In the genomic region with DNA sequence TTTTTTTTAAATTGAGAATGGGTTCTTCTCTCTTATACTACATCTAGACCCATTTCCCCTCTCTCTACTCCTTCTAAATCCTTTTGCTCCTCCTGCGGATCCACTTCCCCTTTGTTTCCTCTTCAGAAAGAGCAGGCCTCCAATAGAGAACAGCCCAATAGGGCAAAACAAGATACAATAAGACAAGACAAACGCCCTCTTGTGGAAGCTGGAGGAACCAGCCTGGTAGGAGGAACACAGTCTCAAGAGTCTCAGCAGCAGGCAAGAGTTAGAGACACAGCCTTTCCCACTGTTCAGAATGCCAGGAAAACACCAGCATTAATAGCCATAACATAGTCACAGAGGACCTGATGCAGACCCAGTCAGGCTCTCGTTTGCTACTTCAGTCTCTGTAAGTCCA, we compare ENCODE assay signal across 14 mouse cellular contexts.
DNase-seq lines count a peak whose midpoint lies in the region; ATAC-seq and TF ChIP-seq lines count a peak whose summit lies in the region.
"Had no signal": no experiment of that assay in that cellular context is flagged by ENCODE, and none has a peak within 500 bp of the region (broad histone marks: within the 10 kb centered on the region; RNA-seq: fewer than 3 reads in every experiment).

No protein-coding gene starts in this region.

- 57% methylated on average over 3 of the region's 3 CpGs for WGBS in intestine, postnatal 0 days
- 52% methylated on average over 3 of the region's 3 CpGs for WGBS in intestine, embryonic 16.5 days
- 40% methylated on average over 3 of the region's 3 CpGs for WGBS in midbrain, embryonic 14.5 days
- 44% methylated on average over 3 of the region's 3 CpGs for WGBS in midbrain, embryonic 11.5 days
- 56% methylated on average over 3 of the region's 3 CpGs for WGBS in stomach, postnatal 0 days

- ATAC-seq in intestine, postnatal 0 days: no peak
- no peak for ATAC-seq in intestine, embryonic 16.5 days
- no peak for ATAC-seq in midbrain, embryonic 14.5 days (ENCODE audit: low FRiP score, low TSS enrichment)
- no peak for ATAC-seq in midbrain, embryonic 11.5 days (ENCODE audit: low FRiP score)
- ATAC-seq in stomach, postnatal 0 days (ENCODE audit: low FRiP score, low TSS enrichment): no peak
- ATAC-seq: inflammation-experienced regulatory T-cells, adult 6 months; liver, embryonic 12.5 days had no signal

- no peak overlapping the region for H3K9ac ChIP-seq in intestine, postnatal 0 days (ENCODE audit: low read depth, low read length)
- no peak overlapping the region for H3K9ac ChIP-seq in intestine, embryonic 16.5 days (ENCODE audit: low read depth, low read length)
- no peak overlapping the region for H3K9ac ChIP-seq in midbrain, embryonic 14.5 days (replicated peaks; ENCODE audit: low read length)
- no peak overlapping the region for H3K9ac ChIP-seq in midbrain, embryonic 11.5 days (ENCODE audit: low read length)
- H3K9ac ChIP-seq in stomach, postnatal 0 days (ENCODE audit: low read length): no peak overlapping the region
- H3K9ac ChIP-seq: embryonic facial prominence, embryonic 13.5 days; liver, embryonic 12.5 days; midbrain, embryonic 12.5 days had no signal

- H3K4me3 ChIP-seq in intestine, postnatal 0 days (ENCODE audit: low read depth, low read length): no peak overlapping the region
- no peak overlapping the region for H3K4me3 ChIP-seq in intestine, embryonic 16.5 days (ENCODE audit: low read length)
- no peak overlapping the region for H3K4me3 ChIP-seq in midbrain, embryonic 14.5 days (replicated peaks; ENCODE audit: low read depth, low read length)
- H3K4me3 ChIP-seq in midbrain, embryonic 11.5 days (ENCODE audit: low read depth, low read length): no peak overlapping the region
- H3K4me3 ChIP-seq in stomach, postnatal 0 days (ENCODE audit: low read depth, low read length): no peak overlapping the region
- H3K4me3 ChIP-seq: embryonic facial prominence, embryonic 13.5 days; forebrain, embryonic 10.5 days; liver, embryonic 12.5 days; midbrain, embryonic 12.5 days had no signal

- no peaks in the 10 kb centered on the region for H3K27me3 ChIP-seq in intestine, postnatal 0 days (replicated peaks; ENCODE audit: control insufficient read depth, insufficient read depth, low read length)
- H3K27me3 ChIP-seq in intestine, embryonic 16.5 days (replicated peaks; ENCODE audit: control insufficient read depth, insufficient read depth, low read length): no peaks in the 10 kb centered on the region
- H3K27me3 ChIP-seq in midbrain, embryonic 14.5 days (ENCODE audit: control insufficient read depth, insufficient read depth, low read length): no peaks in the 10 kb centered on the region
- no peaks in the 10 kb centered on the region for H3K27me3 ChIP-seq in midbrain, embryonic 11.5 days (ENCODE audit: control insufficient read depth, insufficient read depth, low read length)
- H3K27me3 ChIP-seq in stomach, postnatal 0 days (ENCODE audit: control insufficient read depth, insufficient read depth, low read length): no peaks in the 10 kb centered on the region
- H3K27me3 ChIP-seq: embryonic facial prominence, embryonic 13.5 days; liver, embryonic 12.5 days; midbrain, embryonic 12.5 days had no signal

- TF ChIP-seq CTCF in intestine, postnatal 0 days (IDR thresholded peaks at IDR 0.05; ENCODE audit: low read depth): peak; percentile 22; the same call in 1 of the 2 replicates
- TF ChIP-seq CTCF in stomach, postnatal 0 days (IDR thresholded peaks at IDR 0.05; ENCODE audit: low read depth): peak; percentile 41; the same call in 1 of the 2 replicates

- peak; percentile 3 for DNase-seq in midbrain, embryonic 14.5 days
- DNase-seq in midbrain, embryonic 11.5 days (ENCODE audit: low spot score, missing footprints): no peak
- DNase-seq in R1 (ENCODE audit: low read depth, low spot score): peak; percentile 74
- no peak for DNase-seq in stomach, postnatal 0 days (ENCODE audit: low spot score)
- no peak for DNase-seq in thymus, adult 18-20 months
- DNase-seq: cerebellum, adult 9-10 months; heart, adult 18-20 months had no signal

- H3K36me3 ChIP-seq in intestine, postnatal 0 days (ENCODE audit: control insufficient read depth, insufficient read depth): no peaks in the 10 kb centered on the region
- no peaks in the 10 kb centered on the region for H3K36me3 ChIP-seq in intestine, embryonic 16.5 days (ENCODE audit: control insufficient read depth, insufficient read depth, low read length)
- no peaks in the 10 kb centered on the region for H3K36me3 ChIP-seq in midbrain, embryonic 14.5 days (ENCODE audit: control insufficient read depth, insufficient read depth, low read length)
- H3K36me3 ChIP-seq in midbrain, embryonic 11.5 days (ENCODE audit: control insufficient read depth, insufficient read depth, low read length): no peaks in the 10 kb centered on the region
- H3K36me3 ChIP-seq in stomach, postnatal 0 days (ENCODE audit: control insufficient read depth, insufficient read depth, low read length): no peaks in the 10 kb centered on the region
- H3K36me3 ChIP-seq: embryonic facial prominence, embryonic 13.5 days; forebrain, embryonic 10.5 days; liver, embryonic 12.5 days; midbrain, embryonic 12.5 days had no signal

- no peaks in the 10 kb centered on the region for H3K4me1 ChIP-seq in intestine, postnatal 0 days (replicated peaks; ENCODE audit: control insufficient read depth, insufficient read depth, low read length)
- no peaks in the 10 kb centered on the region for H3K4me1 ChIP-seq in intestine, embryonic 16.5 days (ENCODE audit: control insufficient read depth, insufficient read depth, low read length)
- H3K4me1 ChIP-seq in midbrain, embryonic 14.5 days (ENCODE audit: control insufficient read depth, insufficient read depth, low read length): no peaks in the 10 kb centered on the region
- H3K4me1 ChIP-seq in midbrain, embryonic 11.5 days (ENCODE audit: control insufficient read depth, insufficient read depth, low read length): no peaks in the 10 kb centered on the region
- no peaks in the 10 kb centered on the region for H3K4me1 ChIP-seq in stomach, postnatal 0 days (replicated peaks; ENCODE audit: control insufficient read depth, insufficient read depth)
- H3K4me1 ChIP-seq: embryonic facial prominence, embryonic 13.5 days; forebrain, embryonic 10.5 days; liver, embryonic 12.5 days; midbrain, embryonic 12.5 days had no signal

- H3K27ac ChIP-seq in intestine, postnatal 0 days (ENCODE audit: low read depth, low read length): no peak overlapping the region
- H3K27ac ChIP-seq in intestine, embryonic 16.5 days (ENCODE audit: low read length): no peak overlapping the region
- no peak overlapping the region for H3K27ac ChIP-seq in midbrain, embryonic 14.5 days (replicated peaks; ENCODE audit: low read depth, low read length)
- H3K27ac ChIP-seq in midbrain, embryonic 11.5 days (ENCODE audit: low read depth, low read length): no peak overlapping the region
- no peak overlapping the region for H3K27ac ChIP-seq in stomach, postnatal 0 days (replicated peaks)
- H3K27ac ChIP-seq: embryonic facial prominence, embryonic 13.5 days; forebrain, embryonic 10.5 days; liver, embryonic 12.5 days; midbrain, embryonic 12.5 days had no signal

- TF ChIP-seq EP300 in stomach, postnatal 0 days (optimal IDR thresholded peaks at IDR 0.05): no peak

- no peak overlapping the region for H3K4me2 ChIP-seq in intestine, postnatal 0 days (replicated peaks; ENCODE audit: low read depth)
- H3K4me2 ChIP-seq in intestine, embryonic 16.5 days (ENCODE audit: low read depth, low read length): no peak overlapping the region
- no peak overlapping the region for H3K4me2 ChIP-seq in midbrain, embryonic 14.5 days (ENCODE audit: low read length)
- H3K4me2 ChIP-seq in midbrain, embryonic 11.5 days: no peak overlapping the region
- H3K4me2 ChIP-seq in stomach, postnatal 0 days (replicated peaks; ENCODE audit: low read depth): no peak overlapping the region
- H3K4me2 ChIP-seq: embryonic facial prominence, embryonic 13.5 days; liver, embryonic 12.5 days; midbrain, embryonic 12.5 days had no signal

- no peaks in the 10 kb centered on the region for H3K9me3 ChIP-seq in intestine, postnatal 0 days (ENCODE audit: control insufficient read depth)
- H3K9me3 ChIP-seq in intestine, embryonic 16.5 days (ENCODE audit: control insufficient read depth, low read length): no peaks in the 10 kb centered on the region
- no peaks in the 10 kb centered on the region for H3K9me3 ChIP-seq in midbrain, embryonic 14.5 days (ENCODE audit: control insufficient read depth, low read length)
- no peaks in the 10 kb centered on the region for H3K9me3 ChIP-seq in midbrain, embryonic 11.5 days (ENCODE audit: control insufficient read depth, low read length)
- H3K9me3 ChIP-seq in stomach, postnatal 0 days (ENCODE audit: control insufficient read depth, low read length): no peaks in the 10 kb centered on the region
- H3K9me3 ChIP-seq: embryonic facial prominence, embryonic 13.5 days; forebrain, embryonic 10.5 days; liver, embryonic 12.5 days; midbrain, embryonic 12.5 days had no signal

Comparison
In these comparisons a context has a peak if more than half of its experiments do, and no peak if none do; other contexts are left out.
1. DNase-seq: peak in midbrain, embryonic 14.5 days (single experiment) and R1 (single experiment); none in midbrain, embryonic 11.5 days (single experiment), stomach, postnatal 0 days (single experiment) and thymus, adult 18-20 months (0 of 2).